ENCODE assay signal across 13 mouse cellular contexts in the genomic region with DNA sequence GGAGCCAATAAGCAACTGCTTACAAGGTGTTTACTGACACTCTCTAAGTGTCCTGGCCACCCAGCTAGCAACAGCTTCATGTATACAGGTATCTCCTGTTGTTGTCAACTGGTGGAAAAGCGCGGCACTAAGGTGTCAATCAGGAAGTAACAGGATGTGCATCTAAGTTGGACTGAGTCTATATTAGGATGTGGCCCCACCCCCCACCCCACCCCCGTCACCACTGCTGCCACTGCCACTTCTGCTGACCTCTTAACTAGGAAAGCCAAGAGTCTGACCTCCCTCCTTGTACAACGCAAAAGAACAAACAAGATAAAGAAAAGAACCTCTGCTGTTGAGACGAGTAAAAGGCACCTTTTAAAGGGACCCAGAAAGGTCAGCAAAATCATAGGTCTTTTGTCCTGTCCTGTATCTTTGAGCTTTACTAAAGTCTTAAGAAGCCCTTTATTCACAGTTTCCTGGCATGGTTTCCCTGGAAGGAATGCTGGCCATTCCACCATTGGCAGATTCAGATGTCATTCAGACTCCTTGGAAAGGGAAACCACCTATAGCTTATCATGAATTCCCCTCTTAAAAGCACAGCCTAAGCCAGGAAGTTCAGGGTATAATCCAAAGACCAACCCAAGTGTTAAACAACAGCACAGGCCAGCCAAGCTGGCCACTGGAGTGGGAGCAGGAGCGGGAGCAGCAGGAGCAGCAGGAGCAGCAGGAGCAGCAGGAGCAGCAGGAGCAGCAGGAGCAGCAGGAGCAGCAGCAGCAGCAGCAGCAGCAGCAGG.
DNase-seq lines count a peak whose midpoint lies in the region; ATAC-seq and TF ChIP-seq lines count a peak whose summit lies in the region.
"Had no signal": no experiment of that assay in that cellular context is flagged by ENCODE, and none has a peak within 500 bp of the region (broad histone marks: within the 10 kb centered on the region; RNA-seq: fewer than 3 reads in every experiment).

No protein-coding gene starts in this region.

- 13% methylated on average over 6 of the region's 6 CpGs for WGBS in liver, embryonic 12.5 days (ENCODE audit: insufficient replicate concordance)
- WGBS in liver, postnatal 0 days (ENCODE audit: insufficient replicate concordance): 29% methylated on average over 6 of the region's 6 CpGs
- 23% methylated on average over 6 of the region's 6 CpGs for WGBS in heart, embryonic 10.5 days
- 38% methylated on average over 6 of the region's 6 CpGs for WGBS in intestine, embryonic 15.5 days
- 49% methylated on average over 6 of the region's 6 CpGs for WGBS in stomach, embryonic 15.5 days

- H3K9ac ChIP-seq in liver, embryonic 12.5 days: no peak overlapping the region
- no peak overlapping the region for H3K9ac ChIP-seq in liver, postnatal 0 days (replicated peaks)
- H3K9ac ChIP-seq in intestine, embryonic 15.5 days: no peak overlapping the region
- no peak overlapping the region for H3K9ac ChIP-seq in stomach, embryonic 15.5 days
- H3K9ac ChIP-seq: midbrain, embryonic 12.5 days had no signal

- no peaks in the 10 kb centered on the region for H3K27me3 ChIP-seq in liver, embryonic 12.5 days (replicated peaks)
- no peaks in the 10 kb centered on the region for H3K27me3 ChIP-seq in liver, postnatal 0 days (ENCODE audit: insufficient read depth, low read length)
- no peaks in the 10 kb centered on the region for H3K27me3 ChIP-seq in heart, embryonic 10.5 days (ENCODE audit: insufficient read depth, poor library complexity, severe bottlenecking)
- H3K27me3 ChIP-seq in intestine, embryonic 15.5 days (replicated peaks): no peaks in the 10 kb centered on the region
- no peaks in the 10 kb centered on the region for H3K27me3 ChIP-seq in stomach, embryonic 15.5 days (replicated peaks)
- H3K27me3 ChIP-seq: midbrain, embryonic 12.5 days had no signal

- H3K9me3 ChIP-seq in liver, embryonic 12.5 days (replicated peaks): no peaks in the 10 kb centered on the region
- no peaks in the 10 kb centered on the region for H3K9me3 ChIP-seq in liver, postnatal 0 days (ENCODE audit: low read length)
- no peaks in the 10 kb centered on the region for H3K9me3 ChIP-seq in heart, embryonic 10.5 days
- no peaks in the 10 kb centered on the region for H3K9me3 ChIP-seq in intestine, embryonic 15.5 days
- no peaks in the 10 kb centered on the region for H3K9me3 ChIP-seq in stomach, embryonic 15.5 days
- H3K9me3 ChIP-seq: hindbrain, embryonic 10.5 days; midbrain, embryonic 12.5 days had no signal

- no peak for TF ChIP-seq EP300 in liver, postnatal 0 days (IDR thresholded peaks at IDR 0.05; ENCODE audit: low read depth)

- TF ChIP-seq CTCF in liver, postnatal 0 days (IDR thresholded peaks at IDR 0.05; ENCODE audit: low read depth): no peak

- ATAC-seq in liver, embryonic 12.5 days: no peak
- no peak for ATAC-seq in liver, postnatal 0 days
- ATAC-seq in intestine, embryonic 15.5 days: 0 out of 2 replicates have a peak, but pooled peaks have one; percentile 56
- ATAC-seq in stomach, embryonic 15.5 days (ENCODE audit: insufficient read depth, low FRiP score, low read depth): peak; percentile 70
- ATAC-seq: CD4-positive, CD25-positive, alpha-beta regulatory T cell, adult 4 months had no signal

- no peak overlapping the region for H3K27ac ChIP-seq in liver, embryonic 12.5 days
- no peak overlapping the region for H3K27ac ChIP-seq in liver, postnatal 0 days (ENCODE audit: low read depth)
- peak overlapping the region; percentile 26; the same call in 1 of the 2 replicates for H3K27ac ChIP-seq in heart, embryonic 10.5 days
- H3K27ac ChIP-seq in intestine, embryonic 15.5 days: no peak overlapping the region
- H3K27ac ChIP-seq in stomach, embryonic 15.5 days: no peak overlapping the region
- H3K27ac ChIP-seq: hindbrain, embryonic 10.5 days; midbrain, embryonic 12.5 days had no signal

- DNase-seq in liver, postnatal 0 days: no peak
- DNase-seq in heart, embryonic 10.5 days (ENCODE audit: low spot score): no peak
- no peak for DNase-seq in adrenal gland, adult 8-10 months
- no peak for DNase-seq in adrenal gland, postnatal 10 days
- DNase-seq: kidney, adult 8-10 months; layer of hippocampus, postnatal 36 days; thymus, postnatal 4 days had no signal

- peaks cover 24% of the 10 kb centered on the region for H3K4me1 ChIP-seq in liver, embryonic 12.5 days
- peaks cover 2% of the 10 kb centered on the region; the same call in 1 of the 2 replicates for H3K4me1 ChIP-seq in liver, postnatal 0 days (ENCODE audit: insufficient read depth)
- peaks cover 34% of the 10 kb centered on the region for H3K4me1 ChIP-seq in heart, embryonic 10.5 days
- no peaks in the 10 kb centered on the region for H3K4me1 ChIP-seq in intestine, embryonic 15.5 days (replicated peaks)
- H3K4me1 ChIP-seq in stomach, embryonic 15.5 days: peaks cover 17% of the 10 kb centered on the region; the same call in 1 of the 2 replicates

- H3K36me3 ChIP-seq in liver, embryonic 12.5 days: no peaks in the 10 kb centered on the region
- no peaks in the 10 kb centered on the region for H3K36me3 ChIP-seq in liver, postnatal 0 days (replicated peaks; ENCODE audit: insufficient read depth, low read length)
- no peaks in the 10 kb centered on the region for H3K36me3 ChIP-seq in heart, embryonic 10.5 days
- no peaks in the 10 kb centered on the region for H3K36me3 ChIP-seq in intestine, embryonic 15.5 days
- no peaks in the 10 kb centered on the region for H3K36me3 ChIP-seq in stomach, embryonic 15.5 days
- H3K36me3 ChIP-seq: hindbrain, embryonic 10.5 days; midbrain, embryonic 12.5 days had no signal

- no peak overlapping the region for H3K4me3 ChIP-seq in liver, embryonic 12.5 days
- no peak overlapping the region for H3K4me3 ChIP-seq in liver, postnatal 0 days (ENCODE audit: low read depth, low read length)
- 0 out of 2 replicates have a peak overlapping the region, but pooled peaks have one; percentile 16 for H3K4me3 ChIP-seq in heart, embryonic 10.5 days
- H3K4me3 ChIP-seq in intestine, embryonic 15.5 days (replicated peaks): no peak overlapping the region
- no peak overlapping the region for H3K4me3 ChIP-seq in stomach, embryonic 15.5 days (replicated peaks)
- H3K4me3 ChIP-seq: hindbrain, embryonic 10.5 days; midbrain, embryonic 12.5 days had no signal

- 0 out of 2 replicates have a peak overlapping the region, but pooled peaks have one; percentile 6 for H3K4me2 ChIP-seq in liver, embryonic 12.5 days
- H3K4me2 ChIP-seq in liver, postnatal 0 days (ENCODE audit: low read depth, low read length): no peak overlapping the region
- no peak overlapping the region for H3K4me2 ChIP-seq in intestine, embryonic 15.5 days (replicated peaks)
- no peak overlapping the region for H3K4me2 ChIP-seq in stomach, embryonic 15.5 days
- H3K4me2 ChIP-seq: midbrain, embryonic 12.5 days had no signal

Comparison
In these comparisons a context has a peak if more than half of its experiments do, and no peak if none do; other contexts are left out.
1. ATAC-seq: peak in intestine, embryonic 15.5 days (single experiment) and stomach, embryonic 15.5 days (single experiment); none in liver, embryonic 12.5 days (single experiment) and liver, postnatal 0 days (single experiment).